Mouse (Mus musculus): ENCODE data around the gene Foxm1.
A peak's percentile ranks its signal among the peaks of the same experiment; 100 is the strongest.

DNA sequence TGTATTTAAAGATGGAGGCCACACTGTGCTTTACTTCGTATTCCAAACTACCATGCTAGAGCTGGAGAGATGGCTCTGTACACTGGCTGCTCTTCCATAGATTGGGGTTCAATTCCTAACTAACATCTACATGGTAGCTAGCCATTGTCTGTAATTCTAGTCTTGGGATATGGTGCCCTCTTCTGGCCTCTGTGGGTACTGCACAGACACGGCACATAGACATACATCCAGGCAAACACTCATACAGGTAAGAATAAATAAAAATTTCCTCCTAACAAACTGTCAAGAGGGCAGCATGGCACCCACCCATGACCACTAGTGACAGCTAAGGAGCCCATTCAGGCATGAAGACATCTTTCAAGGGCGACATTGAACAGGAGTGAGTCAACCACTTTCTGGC, 48.3 kb downstream of the Foxm1 start:
- TF ChIP-seq POLR2A (IDR thresholded peaks at IDR 0.05; ENCODE audit: extremely low read depth, insufficient read depth, low read length) (no peak), CTCF (IDR thresholded peaks at IDR 0.05; ENCODE audit: extremely low read depth, insufficient read depth, low read length) (peak; percentile 90)

All from cortical plate, adult 2 months (tissue).